Mouse (Mus musculus) lung, postnatal 0 days (tissue): ENCODE measurements at regions not wholly inside any gene's neighbourhood (a gene's known extent, or its start where the extent isn't known, plus 50 kb on each side); places are given as distances from the start of the nearest gene placed in this dataset.

Experiments
- CTCF ChIP-seq: IDR thresholded peaks from 2 replicates; pipeline ENCODE4 v1.5.1; 2016; ENCODE audit warnings: antibody characterized with exemption, mild to moderate bottlenecking
- EP300 ChIP-seq: IDR thresholded peaks from 2 replicates; pipeline ENCODE4 v1.6.1; 2016; ENCODE audit warnings: antibody characterized with exemption, mild to moderate bottlenecking, control low read depth

DNA sequence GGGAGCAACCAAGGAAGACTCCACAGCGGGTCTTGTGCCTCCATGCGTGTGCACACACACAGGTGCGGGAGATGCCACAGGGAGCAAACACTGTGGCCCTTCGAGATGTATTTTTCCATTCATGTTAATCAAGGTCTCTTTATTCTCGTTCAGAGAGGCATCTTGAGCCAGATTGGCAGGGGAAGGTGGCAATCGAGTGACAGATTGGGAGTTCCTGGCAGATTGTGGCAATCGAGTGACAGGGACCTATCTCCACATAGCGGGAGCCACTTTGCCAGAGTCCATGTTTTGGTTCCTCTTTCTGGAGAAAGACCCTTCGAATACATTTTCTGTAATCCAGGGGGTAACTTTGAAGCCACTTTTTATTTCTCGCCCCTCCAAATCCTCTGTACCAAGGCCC, 83.1 kb upstream of the Mrps10 start:
- TF ChIP-seq CTCF (no peak), EP300 (no peak)
